Mouse (Mus musculus) thymus, adult 18-20 months (tissue): ENCODE measurements around the gene Plekhj1.
"Not testable (repeated sequence)": the region's sequence is repeated elsewhere in the genome, so short reads cannot be mapped to it uniquely, and the experiment has no call there.

Experiments used
- DNase-seq, 2 experiments: peaks; one replicate each; pipeline ENCODE4 v3.0.0; 2022; ENCODE audit warnings: mixed read lengths in 2 of 2

The Plekhj1 gene

GRCm38 (mm10) chr10:80798150-80799006, at the start of gene Plekhj1, which contains the start of gene Sf3a2:
Plekhj1 (minus strand) TSS chr10:80798626.
Sf3a2 (plus strand) TSS chr10:80798198.
- peak; percentile 92 to 95 for DNase-seq

GRCm38 (mm10) chr10:80845732-80846131, 47.3 kb upstream of the Plekhj1 start:
- no peak for DNase-seq

- no peak for DNase-seq
These were observed 46.7 kb upstream of the Plekhj1 start for GRCm38 (mm10) chr10:80845055-80845693.

- no peak for DNase-seq
These were observed 45.6 kb upstream of the Plekhj1 start, which contains the start of gene Lingo3 for GRCm38 (mm10) chr10:80843931-80844547. Lingo3 (minus strand) TSS chr10:80844039.

- DNase-seq = no peak
These were observed 44.9 kb upstream of the Plekhj1 start for GRCm38 (mm10) chr10:80843087-80843930.

- DNase-seq = no peak
These were observed 43.9 kb upstream of the Plekhj1 start for GRCm38 (mm10) chr10:80842334-80842733.

- no peak for DNase-seq
These were observed 43.3 kb upstream of the Plekhj1 start for GRCm38 (mm10) chr10:80841685-80842084.

- no peak for DNase-seq
These were observed 41.4 kb upstream of the Plekhj1 start for GRCm38 (mm10) chr10:80839848-80840247.

- DNase-seq = no peak
These were observed 40.0 kb upstream of the Plekhj1 start for GRCm38 (mm10) chr10:80838346-80838912.

- no peak for DNase-seq
These were observed 39.4 kb upstream of the Plekhj1 start for GRCm38 (mm10) chr10:80837827-80838226.

GRCm38 (mm10) chr10:80836949-80837379, 38.5 kb upstream of the Plekhj1 start:
- no peak for DNase-seq

GRCm38 (mm10) chr10:80835617-80836016, 37.2 kb upstream of the Plekhj1 start:
- no peak for DNase-seq

GRCm38 (mm10) chr10:80832818-80833217, 34.4 kb upstream of the Plekhj1 start:
- DNase-seq = no peak

GRCm38 (mm10) chr10:80831136-80831535, 32.7 kb upstream of the Plekhj1 start:
- DNase-seq = peak; percentile 40 to 61

- no peak for DNase-seq
These were observed 31.2 kb upstream of the Plekhj1 start for GRCm38 (mm10) chr10:80829359-80830278.

- DNase-seq = not testable (repeated sequence)
These were observed 30.2 kb upstream of the Plekhj1 start for GRCm38 (mm10) chr10:80828587-80828986.

- no peak for DNase-seq
These were observed 29.5 kb upstream of the Plekhj1 start for GRCm38 (mm10) chr10:80827870-80828420.

- no peak for DNase-seq
These were observed 28.8 kb upstream of the Plekhj1 start for GRCm38 (mm10) chr10:80827063-80827869.
